Mouse (Mus musculus) spleen, adult 2 months (tissue): ENCODE data around the gene Akap2.
A peak's percentile ranks its signal among the peaks of the same experiment; 100 is the strongest.

Experiments
- CTCF ChIP-seq: fragments of 200-500 bp; IDR thresholded peaks from 2 replicates; pipeline ENCODE4 v1.5.1; 2011; ENCODE audit warnings: mild to moderate bottlenecking, inconsistent platforms; ENCODE audit not compliant: insufficient read depth, insufficient read length, insufficient replicate concordance; ENCODE audit errors: extremely low read depth
- POLR2A ChIP-seq: fragments of 200-500 bp; IDR thresholded peaks from 2 replicates; pipeline ENCODE4 v1.6.1; 2011; ENCODE audit warnings: low read depth, low read length, inconsistent platforms

DNA sequence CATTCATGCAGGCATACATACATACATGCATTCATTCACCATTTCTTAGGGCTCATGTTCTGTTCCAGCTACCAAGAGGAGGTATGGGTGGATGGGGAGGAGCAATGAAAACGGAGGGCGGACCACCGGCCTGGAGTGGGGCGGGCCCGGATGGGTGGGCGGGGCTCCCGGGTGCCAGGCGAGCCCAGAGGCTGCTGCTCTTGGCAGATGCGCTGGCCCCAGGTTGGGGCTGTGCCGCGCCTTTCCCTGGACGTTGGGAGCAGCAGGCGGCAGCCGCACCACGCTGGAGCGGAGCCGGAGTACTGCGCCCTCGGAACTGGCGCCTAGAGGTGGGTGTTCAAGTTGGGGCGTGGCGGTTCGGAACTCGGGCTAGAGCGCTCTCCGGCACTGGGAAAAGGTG, 64.5 kb downstream of the Akap2 start:
- TF ChIP-seq POLR2A, result peak; percentile 32
- TF ChIP-seq CTCF, result no peak
